Mouse (Mus musculus) heart, adult 2 months (tissue): ENCODE measurements around the gene Robo2. TPM values are rescaled to one million over a fixed set of nuclear protein-coding genes. Genes with fewer than 3 reads are reported as not detected.

Source experiments
- DNase-seq, 2 experiments: peaks; one replicate each; pipeline ENCODE4 v3.0.0; 2021
- H3K27ac ChIP-seq: fragments of 200-600 bp; 2 replicates; pipeline ENCODE4 v1.8.1; 2022
- H3K27me3 ChIP-seq: fragments of 200-500 bp; 2 replicates; pipeline ENCODE4 v1.6.1; 2012; ENCODE audit warnings: mild to moderate bottlenecking, low read length, inconsistent platforms, mixed read lengths; ENCODE audit not compliant: control insufficient read depth, insufficient read depth
- H3K36me3 ChIP-seq: fragments of 200-500 bp; 2 replicates; pipeline ENCODE4 v1.6.1; 2012; ENCODE audit warnings: low read length, inconsistent platforms; ENCODE audit not compliant: control insufficient read depth, insufficient read depth
- H3K4me1 ChIP-seq: fragments of 200-500 bp; 2 replicates; pipeline ENCODE4 v1.6.1; 2011; ENCODE audit warnings: low read length; ENCODE audit not compliant: control insufficient read depth, insufficient read depth
- H3K4me3 ChIP-seq: fragments of 200-600 bp; 2 replicates; pipeline ENCODE4 v1.8.1; 2022
- H3K79me2 ChIP-seq: fragments of 200-500 bp; replicated peaks from 2 replicates; pipeline ENCODE4 v1.6.1; 2012; ENCODE audit warnings: mild to moderate bottlenecking, inconsistent platforms, low read length, moderate library complexity, mixed read lengths; ENCODE audit not compliant: control insufficient read depth, insufficient read depth
- H3K9ac ChIP-seq: fragments of 200-500 bp; 2 replicates; pipeline ENCODE4 v1.6.1; 2012; ENCODE audit warnings: low read depth, mild to moderate bottlenecking, control low read depth, inconsistent platforms, low read length, mixed read lengths
- CTCF ChIP-seq: fragments of 200-600 bp; IDR thresholded peaks from 2 replicates; pipeline ENCODE4 v1.8.1; 2022; ENCODE audit warnings: antibody characterized with exemption, mild to moderate bottlenecking, moderate library complexity
- EP300 ChIP-seq: fragments of 200-500 bp; IDR thresholded peaks from 2 replicates; pipeline ENCODE4 v1.6.1; 2011; ENCODE audit warnings: low read depth, low read length, control low read depth; ENCODE audit not compliant: insufficient read depth
- POLR2A ChIP-seq: fragments of 200-500 bp; IDR thresholded peaks from 2 replicates; pipeline ENCODE4 v1.6.1; 2011; ENCODE audit warnings: mild to moderate bottlenecking, low read depth, low read length, control low read depth; ENCODE audit not compliant: insufficient read depth
- WGBS: fragments of 180-500 bp; shearing (Covaris S2); methylation state at CpG from one replicate; pipeline ENCODE4 v1.1.7; 2018; 5-methylcytosine and 5-hydroxymethylcytosine counted together
- intact Hi-C: fragments of 180-260 bp; cut with DNase I; formaldehyde crosslinking; loops from one replicate; pipeline ENCODE4 v1.15.1; 2025
- polyA plus RNA-seq: library from polyadenylated mRNA; depleted of rRNA; stranded (reverse); fragments of >200 nt; gene quantifications from 2 replicates; pipeline ENCODE4 v1.2.3, GENCODE M21; 2012
- total RNA-seq, 2 experiments: library from RNA; stranded (reverse); gene quantifications; 2 replicates each; pipeline ENCODE4 v1.2.3; 2021

The Robo2 gene
- total and polyA plus RNA-seq, 3 experiments: 0.39 to 1.0 (median 0.70) TPM

DNA sequence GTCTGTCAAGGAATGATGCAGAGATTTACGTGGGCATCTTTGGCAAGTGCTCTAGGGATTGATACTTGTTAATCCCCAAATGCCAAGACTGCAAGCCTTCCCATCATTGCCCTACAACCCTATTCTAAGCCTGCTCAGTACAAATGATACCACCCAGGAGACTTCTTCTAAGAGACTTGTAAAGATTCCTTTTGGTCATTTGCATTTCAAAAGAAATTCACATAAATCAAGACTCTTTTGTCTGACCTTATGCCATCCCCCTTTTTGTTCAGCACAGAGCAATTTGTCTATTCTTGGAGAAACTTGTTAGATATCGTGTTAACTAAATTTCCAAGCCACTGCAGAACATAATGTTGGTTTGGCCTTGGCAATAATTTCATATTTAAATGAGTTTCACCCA is 15.4 kb upstream of the Robo2 start:
- Histone ChIP-seq H3K36me3 (no peaks in the 10 kb centered on the region), H3K4me3 (no peak overlapping the region), H3K27me3 (no peaks in the 10 kb centered on the region), H3K4me1 (no peaks in the 10 kb centered on the region), H3K9ac (no peak overlapping the region), H3K79me2 (no peaks in the 10 kb centered on the region), H3K27ac (no peak overlapping the region)
- DNase-seq: no peak
- intact Hi-C loops: no loop called here
- TF ChIP-seq POLR2A (no peak), EP300 (no peak), CTCF (no peak)
- WGBS: 63% methylated on average over 2 of the region's 2 CpGs

DNA sequence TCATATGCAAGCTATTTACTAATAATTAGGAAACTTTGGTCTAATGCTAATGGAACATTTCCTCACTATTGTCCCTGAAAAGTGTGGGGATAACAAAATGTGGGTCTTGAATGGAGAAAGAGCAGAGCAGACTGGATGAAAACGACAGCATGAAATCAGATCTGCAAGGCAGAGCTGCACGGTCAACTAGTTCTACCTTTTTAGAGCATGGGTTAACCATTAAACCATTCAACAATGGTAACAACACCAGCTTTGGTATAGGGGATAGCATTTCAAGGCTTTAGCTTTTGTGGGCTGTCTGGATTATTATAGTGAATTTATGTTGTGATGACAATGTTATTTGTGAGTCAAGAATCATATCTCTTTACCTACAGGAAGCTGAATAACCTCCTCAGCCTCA is 8.7 kb upstream of the Robo2 start:
- no peak overlapping the region for H3K9ac ChIP-seq
- H3K79me2 ChIP-seq: no peaks in the 10 kb centered on the region
- 77% methylated on average over 2 of the region's 2 CpGs for WGBS
- H3K4me1 ChIP-seq: no peaks in the 10 kb centered on the region
- intact Hi-C loops: no loop called here
- TF ChIP-seq POLR2A (no peak), CTCF (no peak), EP300 (no peak)
- no peaks in the 10 kb centered on the region for H3K36me3 ChIP-seq
- H3K27me3 ChIP-seq: no peaks in the 10 kb centered on the region
- no peak for DNase-seq
- H3K27ac ChIP-seq: no peak overlapping the region
- no peak overlapping the region for H3K4me3 ChIP-seq

GRCm38 (mm10) chr16:74412471-74413291 is 1.1 kb upstream of the Robo2 start:
- H3K79me2 ChIP-seq: no peaks in the 10 kb centered on the region
- DNase-seq: peak; percentile 24 to 45
- H3K9ac ChIP-seq: no peak overlapping the region
- peaks cover 3% of the 10 kb centered on the region for H3K27me3 ChIP-seq
- H3K4me3 ChIP-seq: peak overlapping the region; percentile 21
- WGBS: under 1% methylated on average over 20 of the region's 20 CpGs
- H3K4me1 ChIP-seq: peaks cover 2% of the 10 kb centered on the region
- intact Hi-C loops: loop anchor here (1.0 to 10.0 kb wide), 4 partner anchors 185 to 1418 kb away; no protein-coding TSS in a partner anchor
- H3K36me3 ChIP-seq: no peaks in the 10 kb centered on the region
- TF ChIP-seq POLR2A: no peak
- TF ChIP-seq CTCF: peak; percentile 76
- 0 out of 2 replicates have a peak, but pooled peaks have one; percentile 16 for TF ChIP-seq EP300
- no peak overlapping the region for H3K27ac ChIP-seq

DNA sequence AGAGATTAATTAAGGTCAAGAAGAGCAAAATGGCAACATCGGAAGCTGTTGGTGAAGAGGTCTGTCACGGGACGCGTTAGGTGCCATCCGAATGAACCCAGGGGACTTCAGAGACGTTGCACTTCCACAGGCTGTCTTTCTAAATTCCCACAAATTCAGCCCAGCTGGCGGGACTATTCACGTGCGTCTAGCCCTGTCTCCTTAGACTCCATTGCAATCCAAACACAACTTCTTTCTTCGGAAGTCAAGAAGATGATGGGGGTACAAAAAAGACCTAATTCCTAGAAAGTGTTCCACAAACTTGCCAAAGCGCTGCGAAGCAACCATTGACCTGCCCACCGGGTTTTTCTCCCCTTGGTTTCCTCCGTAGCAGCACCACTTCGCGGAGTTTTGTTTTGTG is 604 bp downstream of the Robo2 start:
- peaks cover 2% of the 10 kb centered on the region for H3K4me1 ChIP-seq

DNA sequence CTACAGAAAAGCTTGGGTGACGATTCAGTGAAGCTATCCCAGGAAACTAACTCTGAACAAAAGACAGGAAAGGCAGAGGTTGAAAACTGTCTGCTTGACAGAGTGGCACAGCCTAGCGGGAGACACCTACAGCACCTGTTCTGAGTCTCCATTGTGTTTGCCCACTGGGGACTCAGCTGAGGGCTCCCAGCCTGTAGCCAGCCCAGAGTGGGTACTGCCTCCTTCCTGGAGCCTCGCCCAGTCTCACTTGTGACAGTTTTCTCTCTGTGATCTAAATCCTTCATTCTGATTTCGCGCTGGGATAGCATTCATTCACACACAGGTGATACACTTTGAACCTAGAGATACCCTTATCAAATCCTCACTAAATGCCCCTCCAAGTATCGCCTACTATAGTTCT is 1.5 kb downstream of the Robo2 start:
- Histone ChIP-seq H3K36me3 (no peaks in the 10 kb centered on the region), H3K4me1 (peaks cover 2% of the 10 kb centered on the region), H3K27ac (no peak overlapping the region), H3K4me3 (no peak overlapping the region), H3K79me2 (no peaks in the 10 kb centered on the region), H3K27me3 (peaks cover 3% of the 10 kb centered on the region), H3K9ac (no peak overlapping the region)
- WGBS: 41% methylated on average over 6 of the region's 6 CpGs
- DNase-seq: no peak
- intact Hi-C loops: loop anchor here (10.0 kb wide), 1 partner anchor 1055 kb away; no protein-coding TSS in a partner anchor
- TF ChIP-seq CTCF (no peak), EP300 (no peak), POLR2A (no peak)

More for the DNA sequence above, 604 bp downstream of the Robo2 start:
- no peaks in the 10 kb centered on the region for H3K36me3 ChIP-seq
- no peaks in the 10 kb centered on the region for H3K79me2 ChIP-seq
- H3K4me3 ChIP-seq: peak overlapping the region; percentile 45
- H3K27ac ChIP-seq: no peak overlapping the region
- TF ChIP-seq CTCF: no peak
- no peak for TF ChIP-seq EP300
- TF ChIP-seq POLR2A: no peak
- intact Hi-C loops: loop anchor here (10.0 kb wide), 1 partner anchor 1056 kb away; no protein-coding TSS in a partner anchor
- WGBS: 5% methylated on average over 16 of the region's 16 CpGs
- no peak for DNase-seq
- no peak overlapping the region for H3K9ac ChIP-seq
- H3K27me3 ChIP-seq: peaks cover 3% of the 10 kb centered on the region

GRCm38 (mm10) chr16:74409548-74409947 is 2.1 kb downstream of the Robo2 start:
- no peak for DNase-seq
- WGBS: 74% methylated on average over 4 of the region's 4 CpGs
- intact Hi-C loops: no loop called here
- no peaks in the 10 kb centered on the region for H3K79me2 ChIP-seq
- H3K27me3 ChIP-seq: peaks cover 3% of the 10 kb centered on the region
- no peak overlapping the region for H3K4me3 ChIP-seq
- H3K27ac ChIP-seq: no peak overlapping the region
- peaks cover 2% of the 10 kb centered on the region for H3K4me1 ChIP-seq
- H3K36me3 ChIP-seq: no peaks in the 10 kb centered on the region
- H3K9ac ChIP-seq: no peak overlapping the region
- TF ChIP-seq CTCF (no peak), EP300 (no peak), POLR2A (no peak)
